Mouse (Mus musculus): ENCODE measurements at regions not wholly inside any gene's neighbourhood (a gene's known extent, or its start where the extent isn't known, plus 50 kb on each side); places are given as distances from the start of the nearest gene placed in this dataset.
A peak's percentile ranks its signal among the peaks of the same experiment; 100 is the strongest.

DNA sequence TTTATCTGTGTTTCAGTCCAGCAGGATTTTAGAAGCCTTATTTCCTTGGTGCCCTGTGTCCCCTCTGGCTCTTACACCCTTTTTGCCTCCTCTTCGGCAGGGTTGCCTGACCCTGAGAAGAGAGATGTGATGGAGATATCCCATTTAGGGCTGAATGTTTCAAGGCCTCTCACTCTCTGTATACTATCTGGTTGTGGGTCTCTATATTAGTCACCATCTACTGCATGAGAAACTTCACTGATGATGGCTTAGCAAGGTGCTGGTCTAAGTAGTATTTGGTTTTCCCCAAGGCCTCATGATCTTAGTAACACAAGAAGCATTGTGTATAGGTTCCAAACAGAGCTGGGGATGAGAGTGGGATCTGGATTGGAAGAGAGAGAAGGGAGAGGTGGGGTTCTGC, 99.2 kb upstream of the N6amt1 start:
- Histone ChIP-seq H3K4me3 (no peak overlapping the region), H3K27ac (no peak overlapping the region)
- intact Hi-C loops (cut with DNase I), result no loop called here
- no peak for DNase-seq
- no peak for TF ChIP-seq CTCF (IDR thresholded peaks at IDR 0.05)

DNA sequence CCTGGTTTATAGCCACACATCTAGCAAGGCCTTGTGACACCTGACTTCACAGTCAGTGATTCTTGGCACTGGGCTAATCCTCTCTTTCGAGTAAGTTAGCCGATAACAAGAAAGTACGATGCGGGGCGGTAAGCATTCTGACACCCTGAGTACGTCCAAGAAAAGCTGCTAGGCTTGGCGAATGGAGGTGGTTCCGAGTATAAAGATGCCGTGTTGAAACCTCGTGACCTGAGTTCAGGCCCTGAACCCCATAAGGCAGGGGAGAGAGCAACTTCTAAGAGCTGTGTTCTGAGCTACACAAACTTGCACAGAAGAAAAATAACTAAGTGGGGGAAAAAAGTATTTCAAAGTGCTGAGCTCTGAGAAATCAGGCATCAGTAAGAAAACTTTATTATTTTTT, 103.5 kb upstream of the N6amt1 start:
- no peak for TF ChIP-seq CTCF (IDR thresholded peaks at IDR 0.05)
- Histone ChIP-seq H3K27ac (no peak overlapping the region), H3K4me3 (no peak overlapping the region)
- intact Hi-C loops (cut with DNase I), result loop anchor here (1.0 kb wide), 1 partner anchor 1443 kb away; no protein-coding TSS in a partner anchor
- no peak for DNase-seq

DNA sequence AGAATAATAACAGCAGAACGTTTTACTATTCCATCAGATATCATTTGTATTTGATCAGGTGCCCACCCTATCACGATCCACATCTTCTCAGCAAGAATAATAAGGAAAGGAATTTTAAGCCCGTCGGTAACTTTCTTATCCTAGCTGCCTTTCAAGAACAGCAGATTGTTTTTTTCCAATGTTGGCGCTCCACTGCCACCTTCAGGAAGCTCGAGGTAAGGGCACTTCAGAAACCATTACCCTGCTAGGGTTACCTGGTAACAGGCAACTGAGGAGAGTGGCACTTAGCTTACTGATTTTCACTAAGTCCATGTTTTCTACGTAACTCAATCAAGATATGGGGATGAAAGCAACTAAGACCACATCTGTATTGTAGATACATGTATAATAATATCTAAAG, 104.1 kb upstream of the N6amt1 start:
- TF ChIP-seq CTCF (IDR thresholded peaks at IDR 0.05), result peak; percentile 71
- Histone ChIP-seq H3K4me3 (no peak overlapping the region), H3K27ac (no peak overlapping the region)
- intact Hi-C loops (cut with DNase I), result loop anchor here (1.0 to 2.0 kb wide), 4 partner anchors 35 to 1443 kb away; no protein-coding TSS in a partner anchor
- DNase-seq, result no peak

DNA sequence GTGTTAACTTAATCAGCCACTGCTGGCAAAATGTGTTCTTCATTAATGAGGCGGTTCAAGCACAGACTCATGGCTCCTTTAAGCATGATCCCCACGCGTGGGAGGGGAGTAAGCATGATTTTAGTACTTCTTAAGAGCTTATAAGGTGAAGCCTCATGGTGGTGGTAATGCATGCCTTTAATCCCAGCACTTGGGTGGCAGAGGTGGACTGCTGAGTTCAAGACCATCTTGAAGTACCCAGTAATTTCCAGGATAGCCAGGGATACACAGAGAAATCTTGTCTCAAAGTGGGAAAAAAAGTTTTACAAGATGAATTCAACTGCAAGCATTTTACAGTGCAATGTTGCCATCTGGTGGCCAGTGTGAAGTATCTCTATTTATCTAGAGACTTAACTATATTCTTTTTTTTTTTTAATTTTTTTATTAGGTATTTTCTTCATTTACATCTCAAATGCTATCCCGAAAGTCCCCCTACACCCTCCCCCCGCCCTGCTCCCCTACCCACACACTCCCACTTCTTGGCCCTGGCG, 105.4 kb upstream of the N6amt1 start:
- no peak overlapping the region for H3K4me3 ChIP-seq
- H3K27ac ChIP-seq, result no peak overlapping the region
- DNase-seq, result peak; percentile 57
- intact Hi-C loops (cut with DNase I), result loop anchor here (2.0 kb wide), 3 partner anchors 36 to 948 kb away; no protein-coding TSS in a partner anchor
- TF ChIP-seq CTCF (IDR thresholded peaks at IDR 0.05), result peak; percentile 70

DNA sequence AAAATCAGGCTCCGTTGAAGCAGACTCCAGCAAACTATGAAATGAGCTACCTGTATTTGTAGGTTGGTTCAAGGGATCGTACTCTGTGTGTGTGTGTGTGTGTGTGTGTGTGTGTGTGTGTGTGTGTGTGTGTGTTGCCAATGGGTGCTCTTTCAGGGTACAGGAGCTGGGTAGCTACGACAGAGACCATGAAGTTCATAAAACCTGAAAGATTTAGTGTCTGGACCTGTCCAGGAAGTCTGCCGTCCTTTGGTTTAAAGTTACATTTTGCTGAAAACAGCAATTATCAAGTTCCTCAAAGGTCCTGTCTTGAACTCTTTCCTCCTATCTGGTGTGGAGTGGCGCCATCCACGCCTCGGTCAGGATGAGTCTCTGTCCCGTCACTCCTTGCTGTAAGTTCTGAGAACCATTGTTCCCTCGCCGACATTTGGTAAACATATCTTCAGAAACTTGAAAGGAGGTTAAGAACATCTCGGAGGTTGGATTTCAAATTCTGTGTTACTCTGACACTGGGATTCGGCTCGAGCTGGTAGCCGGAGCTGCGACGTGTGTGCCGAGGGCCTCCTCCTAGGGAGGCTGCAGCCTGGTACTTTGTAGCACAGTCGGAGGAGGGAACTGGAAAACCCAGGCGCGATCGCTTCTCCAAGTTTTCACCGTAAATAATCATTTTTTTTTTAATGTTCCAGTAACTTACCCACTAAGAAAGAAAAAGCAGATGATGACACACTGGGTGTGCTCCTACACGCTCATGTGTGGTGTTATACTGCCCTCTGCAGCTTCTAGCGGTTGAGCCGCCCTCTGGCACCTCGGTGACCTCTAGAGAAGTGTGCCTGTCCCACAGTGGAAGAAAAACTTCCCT, 107.8 kb upstream of the N6amt1 start:
- intact Hi-C loops (cut with DNase I), result loop anchor here (2.0 kb wide), 3 partner anchors 363 to 1569 kb away; no protein-coding TSS in a partner anchor
- peak; percentile 86 for TF ChIP-seq CTCF (IDR thresholded peaks at IDR 0.05)
- peak overlapping the region; percentile 68 for H3K4me3 ChIP-seq
- peak overlapping the region; percentile 82 for H3K27ac ChIP-seq
- DNase-seq, result peak; percentile 82

DNA sequence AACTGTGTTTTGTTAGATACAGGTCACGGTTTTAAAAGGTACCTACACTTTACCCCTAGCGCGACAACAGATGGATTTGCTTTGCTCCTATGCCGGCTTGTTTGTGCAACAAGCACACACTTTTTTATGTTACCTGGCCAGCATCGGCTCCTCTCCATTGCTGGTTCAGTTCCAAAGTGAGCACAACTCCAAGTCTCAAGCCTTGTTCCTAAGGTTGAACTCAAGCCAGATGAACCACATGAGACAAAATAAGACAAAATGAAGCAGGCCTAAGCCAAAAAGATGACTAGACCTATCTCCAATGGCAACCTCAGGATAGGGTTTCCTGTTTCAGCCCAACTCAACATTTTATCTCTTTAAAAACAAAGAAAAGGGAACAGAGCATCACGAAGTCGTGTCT, 108.5 kb upstream of the N6amt1 start:
- Histone ChIP-seq H3K27ac (peak overlapping the region; percentile 6; the same call in 1 of the 2 replicates), H3K4me3 (no peak overlapping the region)
- no peak for TF ChIP-seq CTCF (IDR thresholded peaks at IDR 0.05)
- DNase-seq, result no peak
- intact Hi-C loops (cut with DNase I), result loop anchor here (2.0 kb wide), 2 partner anchors 363 to 597 kb away; no protein-coding TSS in a partner anchor

DNA sequence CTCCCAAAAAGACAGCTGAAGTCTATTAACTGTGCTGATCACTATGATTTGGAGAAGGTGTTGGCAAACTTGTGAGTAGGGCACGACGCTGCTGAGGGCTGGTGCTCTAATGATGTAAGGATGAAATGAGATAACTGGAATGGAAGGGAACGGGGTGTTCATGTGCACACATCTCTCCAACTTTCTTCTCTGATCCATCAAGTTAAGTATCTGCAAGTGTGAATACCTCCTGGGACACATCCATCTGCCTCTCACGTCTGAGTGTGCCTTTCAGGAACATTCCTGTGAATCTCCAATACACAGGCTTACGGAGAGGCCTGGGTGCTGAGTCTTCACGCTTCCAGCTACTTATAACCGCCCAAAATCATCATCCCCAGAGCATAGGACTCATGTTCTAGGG, 112.0 kb upstream of the N6amt1 start:
- no peak for TF ChIP-seq CTCF (IDR thresholded peaks at IDR 0.05)
- no peak for DNase-seq
- intact Hi-C loops (cut with DNase I), result no loop called here
- Histone ChIP-seq H3K27ac (no peak overlapping the region), H3K4me3 (no peak overlapping the region)

DNA sequence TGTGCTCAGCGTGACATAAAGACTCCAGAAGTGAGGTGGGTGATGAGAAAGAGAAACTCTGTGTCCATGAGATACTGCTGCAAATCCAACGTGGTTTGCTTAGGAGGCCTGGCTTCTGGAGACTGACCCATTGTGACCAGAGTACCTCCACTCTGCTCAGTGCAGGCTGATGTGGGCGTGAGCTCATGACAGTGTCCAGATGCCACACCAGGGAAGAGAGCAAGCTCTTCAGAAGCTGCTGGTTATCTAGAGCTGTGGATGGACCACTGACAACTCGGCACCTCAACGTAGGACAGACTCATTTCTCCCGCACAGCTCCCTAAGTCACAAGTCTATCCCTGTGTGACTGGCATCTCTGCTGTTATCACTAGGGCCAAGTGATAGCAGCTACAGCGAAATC, 114.9 kb upstream of the N6amt1 start:
- DNase-seq, result no peak
- H3K27ac ChIP-seq, result no peak overlapping the region
- intact Hi-C loops (cut with DNase I), result no loop called here
- H3K4me3 ChIP-seq, result no peak overlapping the region
- no peak for TF ChIP-seq CTCF (IDR thresholded peaks at IDR 0.05)

DNA sequence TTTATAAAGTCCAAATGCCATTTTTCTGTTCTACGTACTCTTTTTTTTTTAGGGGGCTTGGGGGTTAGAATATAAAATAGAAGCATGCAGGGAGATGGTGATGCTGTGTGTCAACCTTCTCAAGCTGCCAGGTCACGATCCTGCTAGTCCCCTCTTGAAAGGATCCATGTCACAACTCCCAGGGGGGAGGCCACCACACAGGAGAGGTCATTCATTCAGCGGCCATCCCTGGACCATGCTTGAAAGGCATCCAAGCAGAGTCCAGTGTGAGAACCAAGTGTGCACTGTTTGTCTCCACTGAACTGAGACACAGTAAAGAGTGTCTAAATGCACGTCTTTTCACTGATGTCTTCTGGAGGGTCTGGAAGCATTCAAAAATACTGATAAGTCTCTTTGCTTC, 119.8 kb upstream of the N6amt1 start:
- no peak overlapping the region for H3K27ac ChIP-seq
- no peak overlapping the region for H3K4me3 ChIP-seq
- no peak for DNase-seq
- intact Hi-C loops (cut with DNase I), result no loop called here
- no peak for TF ChIP-seq CTCF (IDR thresholded peaks at IDR 0.05)

DNA sequence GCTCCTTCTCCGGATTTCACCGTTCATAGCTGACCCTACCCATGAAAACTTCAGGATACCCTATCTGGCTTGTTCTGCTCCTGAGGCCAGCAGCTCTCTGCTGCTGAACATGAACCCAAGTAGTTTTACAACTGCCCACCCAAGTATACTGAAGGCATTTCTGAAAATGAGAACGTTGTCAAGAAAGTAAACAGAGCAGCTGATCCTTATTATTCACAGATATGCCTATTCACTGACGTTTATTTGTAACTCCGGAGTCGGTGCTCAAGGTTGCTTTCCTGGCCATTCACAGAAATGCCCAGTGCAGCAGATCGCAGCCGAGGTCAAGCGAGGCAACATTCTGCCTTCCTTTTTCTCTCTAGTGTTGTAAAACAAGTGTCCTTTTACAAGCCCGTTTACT, 128.4 kb upstream of the N6amt1 start:
- peak overlapping the region; percentile 28; the same call in 1 of the 2 replicates for H3K27ac ChIP-seq
- intact Hi-C loops (cut with DNase I), result no loop called here
- no peak overlapping the region for H3K4me3 ChIP-seq
- no peak for DNase-seq
- no peak for TF ChIP-seq CTCF (IDR thresholded peaks at IDR 0.05)

DNA sequence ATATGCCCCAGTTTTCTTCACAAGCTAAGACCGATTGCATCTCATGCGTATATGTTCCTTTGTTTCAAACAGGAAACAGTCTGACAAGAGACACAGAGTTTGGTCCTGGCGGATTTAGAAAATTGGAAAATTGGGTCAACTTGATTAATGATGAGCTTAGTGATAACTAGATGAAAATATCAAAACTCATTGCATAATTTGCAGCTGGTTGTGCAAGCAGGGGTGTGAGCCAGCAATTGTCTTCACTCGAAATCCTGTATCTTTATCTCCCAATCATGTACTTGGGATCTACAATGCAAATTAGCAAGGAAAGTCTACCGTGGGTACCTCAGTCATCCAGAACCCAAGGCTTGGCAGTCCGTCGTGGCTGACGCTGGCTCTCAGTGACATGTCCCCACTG, 128.9 kb upstream of the N6amt1 start:
- peak overlapping the region; percentile 40; the same call in 1 of the 2 replicates for H3K27ac ChIP-seq
- no peak overlapping the region for H3K4me3 ChIP-seq
- intact Hi-C loops (cut with DNase I), result no loop called here
- DNase-seq, result no peak
- TF ChIP-seq CTCF (IDR thresholded peaks at IDR 0.05), result no peak

DNA sequence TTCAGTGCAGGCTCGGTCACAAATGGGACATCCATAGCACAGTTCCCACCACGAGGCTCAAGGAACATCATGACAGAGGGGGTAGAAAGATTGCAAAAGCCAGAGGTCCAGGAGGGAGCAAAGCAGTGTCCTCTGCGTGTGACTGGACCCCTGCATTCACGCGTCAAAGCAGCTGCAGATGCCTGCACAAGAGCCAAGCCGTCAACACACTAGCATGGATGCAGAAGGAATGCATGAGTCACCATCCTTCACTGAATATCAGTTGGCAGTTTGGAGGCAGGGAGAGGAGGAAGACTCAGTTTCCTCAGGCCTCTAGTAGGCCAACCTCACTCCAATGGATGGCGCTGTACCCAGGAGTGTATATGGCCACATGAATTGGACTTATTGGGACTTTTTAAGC, 130.0 kb upstream of the N6amt1 start:
- H3K4me3 ChIP-seq, result no peak overlapping the region
- TF ChIP-seq CTCF (IDR thresholded peaks at IDR 0.05), result no peak
- H3K27ac ChIP-seq, result peak overlapping the region; percentile 40
- intact Hi-C loops (cut with DNase I), result no loop called here
- DNase-seq, result no peak

DNA sequence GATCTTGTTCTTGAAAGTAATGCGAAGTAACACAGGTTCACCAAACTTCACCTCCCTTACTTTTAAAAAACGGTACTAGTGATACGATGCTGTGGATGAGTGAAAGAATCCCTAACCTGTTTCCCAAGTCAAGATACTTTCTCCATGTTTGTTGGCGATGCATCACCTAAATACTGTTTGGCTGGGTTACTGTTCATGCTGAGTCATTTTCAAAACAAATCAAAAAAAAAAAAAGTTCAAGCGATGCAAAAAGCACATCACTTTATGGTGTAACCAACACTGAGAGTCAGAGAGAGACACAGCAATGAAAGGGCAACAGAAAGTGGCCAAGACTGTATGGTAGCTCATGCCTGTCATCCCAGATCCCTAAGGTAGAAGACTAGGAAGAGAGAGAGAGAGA, 133.4 kb upstream of the N6amt1 start:
- DNase-seq, result no peak
- no peak overlapping the region for H3K4me3 ChIP-seq
- no peak overlapping the region for H3K27ac ChIP-seq
- no peak for TF ChIP-seq CTCF (IDR thresholded peaks at IDR 0.05)
- intact Hi-C loops (cut with DNase I), result no loop called here

Data from gastrocnemius, adult 2 months (tissue).